Mouse (Mus musculus): ENCODE measurements around the gene Zic5.

DNA sequence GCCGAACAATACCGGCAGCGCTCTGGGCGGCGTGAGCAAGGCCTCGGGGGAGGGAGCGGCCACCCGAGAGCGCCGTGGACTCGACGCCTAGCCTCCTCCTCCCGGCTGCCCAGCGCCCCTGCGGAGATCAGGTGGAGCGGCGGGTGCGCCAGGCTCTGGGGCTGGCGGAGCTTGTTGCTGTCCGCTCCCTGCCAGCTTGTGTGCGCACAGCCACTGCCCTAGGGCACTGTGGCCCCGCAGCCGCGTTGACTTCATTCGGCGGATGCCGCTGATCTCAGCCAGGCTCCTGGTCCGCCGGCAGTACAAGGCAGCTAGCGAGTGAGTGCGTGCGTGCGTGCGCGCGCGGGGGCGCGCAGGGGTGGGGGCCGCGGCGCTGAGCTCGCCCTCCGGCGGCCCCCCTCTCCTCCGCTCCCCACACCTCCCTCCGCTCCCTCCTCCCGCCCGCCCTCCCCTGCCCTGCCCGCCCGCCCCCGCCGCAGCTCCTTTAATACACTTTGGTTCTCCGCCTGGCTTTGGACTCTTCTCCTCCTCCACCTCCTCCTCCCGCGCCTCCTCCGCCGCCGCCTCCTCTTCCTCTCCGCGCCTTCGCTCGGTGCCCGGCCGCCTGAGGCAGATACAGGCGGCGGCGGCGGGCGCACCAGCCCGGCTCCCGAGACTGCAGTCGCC is 9.5 kb upstream of the Zic5 start, which contains the start of gene Zic2:
- TF ChIP-seq CTCF (IDR thresholded peaks at IDR 0.05; ENCODE audit: control insufficient read depth, insufficient read depth, low read length), result no peak
- TF ChIP-seq POLR2A (IDR thresholded peaks at IDR 0.05; ENCODE audit: borderline replicate concordance, control insufficient read depth, low read depth, low read length), result no peak
